Mouse (Mus musculus): Measurements from ENCODE around the gene Mfng.

Mfng gene

GRCm38 (mm10) chr15:78787287-78787856, 14.1 kb upstream of the Mfng start:
- no peak for DNase-seq (ENCODE audit: low spot score in 2 of 2)

DNA sequence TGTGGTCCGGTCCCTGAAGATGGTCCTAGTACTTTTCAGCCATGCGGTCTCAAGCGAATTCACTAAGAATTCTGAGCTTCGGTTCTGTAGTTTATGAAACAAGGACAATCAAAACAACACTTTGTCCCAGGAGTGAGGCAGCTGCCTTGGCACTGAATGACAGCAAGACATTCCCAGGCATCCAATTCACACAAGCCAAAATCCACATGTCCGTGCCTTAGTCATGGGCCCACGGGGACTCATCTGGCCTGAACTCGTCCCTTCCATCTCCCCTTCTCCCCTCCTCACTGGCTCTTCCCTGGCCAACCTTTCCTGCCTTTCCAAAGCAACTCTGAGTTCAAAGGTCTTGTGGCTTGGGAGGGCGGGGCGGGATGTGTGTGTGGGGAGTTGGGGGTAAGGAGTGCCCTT, 13.1 kb upstream of the Mfng start:
- DNase-seq (ENCODE audit: low spot score in 2 of 2) = no peak

DNA sequence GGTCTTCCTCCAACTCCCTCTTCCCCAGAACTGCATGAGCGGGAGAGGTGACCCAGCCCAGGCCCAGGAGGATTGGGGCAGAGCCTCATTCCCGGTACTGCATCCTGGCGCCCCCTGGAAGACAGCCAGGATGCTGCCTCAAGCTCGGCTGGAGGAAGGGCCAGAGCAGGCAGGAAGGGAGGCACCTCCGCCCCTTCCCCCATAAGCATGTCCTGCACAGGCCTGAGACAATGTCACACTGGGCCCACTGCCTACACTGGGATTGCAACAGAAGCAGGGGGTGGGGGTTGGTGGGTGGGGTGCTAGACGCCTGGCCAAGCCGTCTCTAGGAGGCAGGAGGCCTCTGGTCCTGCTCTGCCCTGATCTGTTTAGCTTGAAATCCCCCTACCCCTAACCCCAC, 12.7 kb upstream of the Mfng start:
- no peak for DNase-seq (ENCODE audit: low spot score in 2 of 2)

GRCm38 (mm10) chr15:78785258-78785657, 12.0 kb upstream of the Mfng start:
- no peak for DNase-seq (ENCODE audit: low spot score in 2 of 2)

DNA sequence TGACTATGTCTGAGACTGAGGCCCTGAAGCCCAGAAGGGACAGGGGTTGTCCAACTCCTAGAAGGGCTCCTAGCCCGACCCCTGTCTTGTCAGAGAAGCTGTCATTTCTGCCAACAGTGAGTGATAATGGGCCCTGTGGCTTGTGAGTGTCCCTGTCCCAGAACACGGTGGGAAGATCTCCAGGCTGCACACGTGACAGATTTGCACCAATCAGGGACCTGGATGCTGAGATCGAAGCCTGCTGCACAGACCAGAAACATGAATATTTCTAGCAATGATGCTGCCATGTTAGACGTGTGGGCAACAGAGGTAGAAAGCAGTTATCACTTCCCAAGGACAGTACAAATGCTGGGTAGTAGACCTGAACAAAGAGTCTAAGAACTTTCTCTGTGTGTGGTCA, 11.2 kb upstream of the Mfng start:
- no peak for DNase-seq (ENCODE audit: low spot score in 2 of 2)

DNA sequence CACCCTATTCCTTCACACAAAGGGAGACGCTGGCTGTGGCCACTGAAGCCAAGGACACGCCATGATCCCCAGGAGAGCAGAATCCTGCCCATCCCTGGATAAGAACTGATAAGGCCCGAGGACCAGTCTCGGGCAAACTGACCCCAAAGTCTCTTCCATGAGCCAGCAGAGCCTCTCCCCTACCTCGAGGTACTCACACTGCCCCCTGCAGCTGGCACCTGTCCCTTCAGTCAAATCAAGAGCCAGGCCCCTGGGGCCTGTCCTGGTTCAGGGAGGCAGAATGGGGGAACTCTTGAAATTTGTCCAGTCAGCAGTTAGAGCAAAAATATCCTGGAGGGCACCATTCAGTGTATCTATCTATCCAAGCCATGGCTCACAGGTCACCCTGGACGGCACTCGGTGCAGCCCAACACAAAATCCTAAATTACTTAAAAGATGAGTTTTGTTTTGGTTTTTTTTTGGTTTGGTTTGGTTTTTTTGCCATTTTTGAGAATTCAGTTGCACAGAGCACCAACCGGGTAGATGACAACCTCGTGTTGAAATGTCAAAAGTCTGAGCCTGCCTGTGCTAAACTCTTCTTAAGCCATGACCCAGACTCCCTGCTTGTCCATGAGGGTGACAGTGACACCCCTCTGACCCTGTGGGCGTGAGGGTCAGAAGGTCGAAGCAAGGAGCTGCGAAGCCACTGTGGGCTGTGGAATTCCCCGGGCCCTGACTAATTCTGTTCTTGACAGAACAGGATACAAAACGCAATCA, 9.3 kb upstream of the Mfng start:
- DNase-seq (ENCODE audit: low spot score in 2 of 2) = no peak

- no peak for DNase-seq (ENCODE audit: low spot score in 2 of 2)
Observed at GRCm38 (mm10) chr15:78780908-78781307, 7.6 kb upstream of the Mfng start.

- no peak for DNase-seq (ENCODE audit: low spot score in 2 of 2)
Observed at GRCm38 (mm10) chr15:78780359-78780758, 7.1 kb upstream of the Mfng start.

- no peak for DNase-seq (ENCODE audit: low spot score in 2 of 2)
Observed at GRCm38 (mm10) chr15:78779690-78780089, 6.4 kb upstream of the Mfng start.

GRCm38 (mm10) chr15:78779253-78779652, 6.0 kb upstream of the Mfng start:
- no peak for DNase-seq (ENCODE audit: low spot score in 2 of 2)

DNA sequence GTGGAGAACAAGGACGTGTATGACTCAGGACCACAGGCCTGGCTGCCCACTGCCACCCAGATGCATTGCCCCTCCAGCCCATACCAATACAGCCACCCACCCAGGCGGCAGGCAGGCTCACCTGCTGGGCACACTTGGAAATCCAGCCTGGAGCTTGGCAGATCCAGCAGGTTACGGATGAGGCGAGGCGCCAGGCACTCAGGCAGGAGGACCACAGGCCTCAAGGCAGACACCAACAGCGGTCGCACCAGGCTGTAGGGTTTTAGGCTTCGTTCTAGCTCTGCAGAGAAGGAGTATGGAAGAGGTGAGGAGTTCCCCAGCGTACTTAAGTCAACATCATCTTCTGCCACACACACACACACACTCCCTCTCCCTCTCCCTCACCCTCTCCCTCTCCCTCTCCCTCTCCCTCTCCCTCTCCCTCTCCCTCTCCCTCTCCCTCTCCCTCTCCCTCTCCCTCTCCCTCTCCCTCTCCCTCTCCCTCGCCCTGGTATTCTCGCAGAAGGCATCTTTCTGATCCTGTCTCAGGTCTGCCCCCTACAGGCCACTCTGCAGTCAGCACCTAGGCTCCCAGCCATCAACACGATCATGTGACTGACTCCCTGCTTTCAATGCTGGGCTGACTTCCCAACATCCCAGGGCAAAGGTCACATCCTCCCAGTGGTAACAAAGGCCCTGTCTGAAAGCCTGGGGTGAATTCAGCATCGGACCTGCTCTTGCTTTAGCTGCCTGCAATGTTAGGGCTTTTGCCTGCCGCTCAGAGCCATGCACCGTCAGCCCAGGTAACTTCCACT, 5.0 kb upstream of the Mfng start:
- peak; percentile 93 to 94 for DNase-seq (ENCODE audit: low spot score in 2 of 2)

GRCm38 (mm10) chr15:78772856-78773255, 419 bp downstream of the Mfng start:
- DNase-seq (ENCODE audit: low spot score in 2 of 2) = no peak

DNA sequence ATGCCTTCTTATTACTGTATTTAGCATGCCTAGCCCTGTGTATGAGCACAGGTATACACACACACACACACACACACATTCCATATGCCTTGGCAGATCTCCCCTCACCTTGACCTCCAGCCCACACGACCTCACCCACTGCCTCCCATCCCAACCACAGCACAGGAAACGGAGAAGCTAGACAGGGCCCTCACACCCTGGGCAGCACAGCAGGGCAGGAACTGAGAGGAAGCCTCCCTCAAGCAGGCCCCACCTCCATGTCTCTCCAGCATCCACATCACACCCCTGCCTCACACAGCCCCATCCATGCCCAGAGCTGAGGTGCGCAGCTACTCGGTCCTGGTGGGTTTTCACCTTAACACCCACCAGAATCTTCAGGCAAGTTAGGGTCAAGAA, 909 bp downstream of the Mfng start:
- DNase-seq (ENCODE audit: low spot score in 2 of 2) = no peak

DNA sequence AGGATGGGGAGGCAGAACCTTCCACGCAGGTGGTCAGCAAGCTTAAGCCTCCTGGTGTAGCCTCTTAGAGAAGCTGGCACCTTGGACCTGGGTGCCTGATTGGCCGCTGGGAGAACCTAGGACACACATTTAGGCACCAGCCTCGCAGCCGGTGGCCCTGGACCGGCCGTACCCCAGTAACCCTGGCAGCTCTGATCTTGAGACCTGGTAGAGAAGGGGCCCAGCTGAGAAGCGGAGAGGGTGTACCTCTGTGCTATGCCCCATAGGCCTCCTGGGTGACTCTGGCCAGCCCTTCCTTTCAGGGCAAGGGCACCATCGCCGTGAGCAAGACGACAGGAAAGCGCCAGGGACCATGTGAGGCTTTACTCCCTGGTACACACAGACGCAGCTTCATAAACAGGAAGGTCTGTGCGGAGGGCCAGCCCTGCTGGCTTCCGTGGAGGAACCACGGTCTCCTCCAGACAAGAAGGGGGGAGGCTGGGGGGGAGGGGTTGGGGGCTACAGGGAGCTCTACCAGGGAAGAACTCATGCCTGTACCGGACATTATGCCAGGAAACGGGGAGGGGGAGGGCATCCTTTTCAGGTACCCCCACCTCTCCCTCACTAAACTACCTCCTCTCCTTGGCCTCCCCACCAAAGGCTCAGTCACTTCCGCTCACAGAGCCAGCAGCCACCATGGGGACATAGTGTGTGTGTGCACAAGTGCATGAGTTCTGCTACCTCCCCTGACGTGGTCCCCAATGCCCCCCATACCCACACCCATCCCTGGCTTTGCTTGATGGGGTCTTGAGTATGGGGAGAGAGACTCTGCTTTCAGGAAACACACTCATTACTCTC, 1.5 kb downstream of the Mfng start:
- no peak for DNase-seq (ENCODE audit: low spot score in 2 of 2)

GRCm38 (mm10) chr15:78770983-78771355, 2.3 kb downstream of the Mfng start:
- DNase-seq (ENCODE audit: low spot score in 2 of 2) = peak in 1 of 2 experiments; percentile 18

DNA sequence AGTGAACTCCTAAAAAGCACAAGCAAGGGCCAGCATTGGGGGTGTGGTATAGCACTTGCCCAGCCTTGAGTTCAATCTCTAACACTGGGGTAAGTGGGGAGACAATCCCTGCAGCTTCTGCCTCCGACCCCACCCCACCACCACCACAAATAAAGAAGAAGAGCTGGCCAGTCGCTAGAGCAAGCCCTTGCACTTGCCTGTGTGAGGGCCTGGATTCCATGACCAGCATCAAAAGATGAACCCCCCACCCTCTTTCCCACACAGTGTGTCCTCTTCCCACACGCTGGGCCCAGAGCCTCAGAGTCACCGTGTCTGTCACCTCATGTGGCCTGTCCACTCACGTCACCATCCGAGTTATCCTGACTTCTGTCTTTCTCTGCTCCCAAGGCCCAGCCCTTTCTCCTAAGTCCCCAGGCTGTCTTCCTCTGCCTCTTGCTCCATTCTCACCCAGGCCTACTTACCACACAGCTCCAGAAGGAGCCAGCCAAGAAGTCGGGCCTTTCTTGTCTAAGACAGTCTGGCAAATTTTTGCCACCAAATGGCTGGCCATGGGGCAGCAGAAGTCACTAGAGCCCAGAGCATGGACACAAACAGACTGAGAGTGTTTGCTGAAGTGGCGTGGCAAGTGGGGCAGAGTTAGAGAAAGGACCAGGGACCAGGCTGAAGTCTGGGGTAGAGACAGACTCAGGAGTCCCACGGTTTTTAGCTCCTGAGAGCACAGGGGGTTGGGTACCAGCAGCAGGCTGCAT, 2.9 kb downstream of the Mfng start:
- no peak for DNase-seq (ENCODE audit: low spot score in 2 of 2)

GRCm38 (mm10) chr15:78769064-78769463, 4.2 kb downstream of the Mfng start:
- no peak for DNase-seq (ENCODE audit: low spot score in 2 of 2)

DNA sequence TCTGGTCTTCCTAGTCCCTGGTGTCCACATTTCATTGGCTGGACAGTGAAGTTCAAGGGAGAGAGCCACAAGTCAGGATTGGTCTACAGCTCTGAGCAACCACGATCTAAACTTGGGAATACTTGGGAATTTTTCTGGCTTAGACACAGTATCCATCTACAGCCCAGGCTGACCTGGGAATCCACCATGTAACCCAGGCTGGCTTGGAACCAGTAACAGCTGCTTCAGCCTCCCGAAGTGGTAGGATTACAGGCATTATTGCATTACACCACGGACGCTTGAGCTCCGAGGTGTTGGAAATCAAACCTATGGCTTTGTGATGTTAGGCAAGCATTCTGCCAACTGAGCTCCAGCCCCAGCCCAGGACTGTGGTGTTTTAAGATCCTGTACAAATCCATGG, 9.6 kb downstream of the Mfng start:
- no peak for DNase-seq (ENCODE audit: low spot score in 2 of 2)

GRCm38 (mm10) chr15:78763210-78763609, 10.1 kb downstream of the Mfng start:
- DNase-seq (ENCODE audit: low spot score in 2 of 2) = no peak

DNA sequence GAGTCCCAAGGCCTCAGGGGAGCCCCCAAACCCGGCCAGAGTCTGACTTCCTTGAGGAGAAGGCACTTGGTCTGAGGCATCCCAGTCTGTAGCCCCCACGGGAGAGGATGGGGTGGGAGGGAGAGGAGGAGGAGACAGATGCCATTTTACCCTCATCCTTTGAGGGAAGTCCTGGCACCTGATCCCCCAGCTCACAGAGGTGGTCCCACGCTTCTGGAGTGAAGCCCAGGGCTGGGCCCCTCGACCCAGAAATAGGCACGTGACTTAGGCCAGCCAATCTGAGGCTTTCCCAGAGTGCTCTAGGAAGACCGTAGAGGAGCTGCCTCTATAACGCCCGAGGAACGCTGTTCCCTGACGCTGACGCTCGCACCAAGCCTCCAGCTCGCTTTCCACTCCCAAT, 12.2 kb downstream of the Mfng start:
- DNase-seq (ENCODE audit: low spot score in 2 of 2) = no peak

DNA sequence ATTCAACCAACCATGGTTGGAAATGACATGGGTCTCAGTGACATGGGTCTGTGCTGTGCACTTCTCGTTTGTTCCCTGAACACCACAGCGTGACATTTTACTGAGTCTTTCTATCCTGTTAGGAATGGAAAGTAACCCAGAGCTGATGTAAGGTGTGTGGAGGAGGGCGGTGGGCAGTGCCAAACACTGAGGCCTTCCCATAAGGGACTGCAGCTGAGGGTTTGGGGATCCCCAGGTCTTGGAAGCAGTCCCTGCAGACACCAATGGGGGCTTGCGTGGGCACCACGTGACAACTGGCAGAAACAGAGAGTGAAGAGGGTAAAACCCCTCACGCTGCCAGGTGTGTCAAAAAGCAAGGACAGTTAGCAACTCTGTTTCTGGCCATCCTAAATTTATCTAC, 15.1 kb downstream of the Mfng start:
- DNase-seq (ENCODE audit: low spot score in 2 of 2) = no peak
